Mouse (Mus musculus) kidney, adult 2 months (tissue): ENCODE measurements at regions not wholly inside any gene's neighbourhood (a gene's known extent, or its start where the extent isn't known, plus 50 kb on each side); places are given as distances from the start of the nearest gene placed in this dataset.

Experiments
- CTCF ChIP-seq: fragments of 200-500 bp; conservative IDR thresholded peaks from 2 replicates; pipeline ENCODE4 v1.5.1; 2011; ENCODE audit warnings: low read depth, mild to moderate bottlenecking, control low read depth, low read length, moderate library complexity, mixed read lengths; ENCODE audit not compliant: insufficient read depth, insufficient read length
- POLR2A ChIP-seq: fragments of 200-500 bp; IDR thresholded peaks from one replicate; pipeline ENCODE4 v1.6.1; 2011; ENCODE audit warnings: low read depth, low read length, control low read depth

DNA sequence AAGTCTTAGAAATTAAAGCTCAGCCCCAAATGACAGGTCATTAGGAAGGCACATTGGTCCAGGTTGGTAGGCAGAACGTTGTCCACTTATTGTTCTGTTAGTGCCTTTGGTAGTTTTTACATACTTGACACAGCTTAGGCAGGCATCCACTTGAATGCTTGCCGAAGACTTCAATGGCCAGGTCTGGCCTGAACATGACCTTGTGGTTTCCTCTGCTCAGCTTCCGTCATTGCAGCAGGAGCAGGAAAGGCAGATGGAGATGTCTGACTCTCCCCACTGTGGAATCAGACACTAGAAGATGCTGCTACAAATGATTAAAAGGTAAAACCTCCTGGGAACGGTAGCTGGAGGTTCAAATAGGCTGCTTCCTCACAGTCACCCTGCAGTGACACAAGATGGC lies 159.5 kb upstream of the Rybp start:
- TF ChIP-seq CTCF (no peak), POLR2A (no peak)
